Mouse (Mus musculus) liver, embryonic 14.5 days (tissue): ENCODE results near the gene Rgs10. TPM values are rescaled to one million over a fixed set of nuclear protein-coding genes. Genes with fewer than 3 reads are reported as not detected.

Source experiments
- ATAC-seq: fragments of 200-750 bp; cut with Nextera tagmentation; 2 replicates; pipeline ENCODE4 v1.8.0; 2017; ENCODE audit warnings: moderate number of reproducible peaks, mild to moderate bottlenecking, moderate library complexity; ENCODE audit not compliant: insufficient read depth
- DNase-seq, 3 experiments: peaks; one replicate each; pipeline ENCODE4 v3.0.0-alpha.2; 2012 to 2013; ENCODE audit warnings: low read depth in 3 of 3, low spot score in 3 of 3
- H3K27ac ChIP-seq: fragments of 300-500 bp; sonication (generic); 2 replicates; pipeline ENCODE4 v1.5.1; 2014; ENCODE audit warnings: moderate library complexity, mild to moderate bottlenecking, control low read depth, inconsistent platforms
- H3K27me3 ChIP-seq: fragments of 300-500 bp; sonication (generic); 2 replicates; pipeline ENCODE4 v1.6.1; 2014; ENCODE audit warnings: mild to moderate bottlenecking, low read length, moderate library complexity; ENCODE audit not compliant: control insufficient read depth, insufficient read depth
- H3K36me3 ChIP-seq: fragments of 300-500 bp; sonication (generic); replicated peaks from 2 replicates; pipeline ENCODE4 v1.6.1; 2014; ENCODE audit warnings: low read depth; ENCODE audit not compliant: control insufficient read depth, insufficient read depth
- H3K4me1 ChIP-seq, 2 experiments: fragments of 200-500 bp in 1 of 2; fragments of 300-500 bp in 1 of 2; sonication (generic) in 1 of 2; replicated peaks; 2 replicates each; pipeline ENCODE4 v1.6.1; 2012 to 2014; ENCODE audit warnings: antibody characterized with exemption in 1 of 2, inconsistent platforms in 1 of 2, low read length in 1 of 2; ENCODE audit not compliant: control insufficient read depth in 2 of 2, insufficient read depth in 2 of 2
- H3K4me2 ChIP-seq: fragments of 300-500 bp; sonication (generic); 2 replicates; pipeline ENCODE4 v1.6.1; 2014; ENCODE audit warnings: low read depth, mild to moderate bottlenecking, control low read depth, moderate library complexity
- H3K4me3 ChIP-seq, 2 experiments: fragments of 200-500 bp in 1 of 2; fragments of 300-500 bp in 1 of 2; sonication (generic) in 1 of 2; 2 replicates each; pipeline ENCODE4 v1.5.1; 2012 to 2014; ENCODE audit warnings: low read depth in 2 of 2, low read length in 2 of 2, mild to moderate bottlenecking in 2 of 2, control low read depth in 1 of 2, inconsistent platforms in 1 of 2, moderate library complexity in 1 of 2; ENCODE audit not compliant: insufficient read depth in 1 of 2
- H3K9ac ChIP-seq: fragments of 300-500 bp; sonication (generic); replicated peaks from 2 replicates; pipeline ENCODE4 v1.6.1; 2014; ENCODE audit warnings: mild to moderate bottlenecking, control low read depth, moderate library complexity
- H3K9me3 ChIP-seq: fragments of 300-500 bp; sonication (generic); 2 replicates; pipeline ENCODE4 v1.6.1; 2016; ENCODE audit warnings: low read length, mixed read lengths; ENCODE audit not compliant: control insufficient read depth
- CTCF ChIP-seq: IDR thresholded peaks from 2 replicates; pipeline ENCODE4 v1.5.1; 2016; ENCODE audit warnings: antibody characterized with exemption, low read depth, control low read depth
- EP300 ChIP-seq: IDR thresholded peaks from 2 replicates; pipeline ENCODE4 v1.6.1; 2016; ENCODE audit warnings: antibody characterized with exemption, low read depth
- WGBS: fragments of 180-500 bp; shearing (Covaris S2); extraction: QIAGEN DNeasy Blood & Tissue Kit; methylation state at CpG from one replicate; pipeline ENCODE4 v1.1.7; 2014; ENCODE audit not compliant: insufficient replicate concordance; 5-methylcytosine and 5-hydroxymethylcytosine counted together
- polyA plus RNA-seq, 2 experiments: library from polyadenylated mRNA; depleted of rRNA in 1 of 2; stranded (reverse) in 1 of 2; unstranded in 1 of 2; fragments of >200 nt; fragmentation: Nextera tagmentation in 1 of 2; extraction: Ambion mirVana in 1 of 2; gene quantifications; 2 replicates each; pipeline versions ENCODE4 v1.2.1 to v1.2.3; 2012 to 2014

Rgs10 gene
- polyA plus RNA-seq, 2 experiments: 36.3 to 45.8 TPM

DNA sequence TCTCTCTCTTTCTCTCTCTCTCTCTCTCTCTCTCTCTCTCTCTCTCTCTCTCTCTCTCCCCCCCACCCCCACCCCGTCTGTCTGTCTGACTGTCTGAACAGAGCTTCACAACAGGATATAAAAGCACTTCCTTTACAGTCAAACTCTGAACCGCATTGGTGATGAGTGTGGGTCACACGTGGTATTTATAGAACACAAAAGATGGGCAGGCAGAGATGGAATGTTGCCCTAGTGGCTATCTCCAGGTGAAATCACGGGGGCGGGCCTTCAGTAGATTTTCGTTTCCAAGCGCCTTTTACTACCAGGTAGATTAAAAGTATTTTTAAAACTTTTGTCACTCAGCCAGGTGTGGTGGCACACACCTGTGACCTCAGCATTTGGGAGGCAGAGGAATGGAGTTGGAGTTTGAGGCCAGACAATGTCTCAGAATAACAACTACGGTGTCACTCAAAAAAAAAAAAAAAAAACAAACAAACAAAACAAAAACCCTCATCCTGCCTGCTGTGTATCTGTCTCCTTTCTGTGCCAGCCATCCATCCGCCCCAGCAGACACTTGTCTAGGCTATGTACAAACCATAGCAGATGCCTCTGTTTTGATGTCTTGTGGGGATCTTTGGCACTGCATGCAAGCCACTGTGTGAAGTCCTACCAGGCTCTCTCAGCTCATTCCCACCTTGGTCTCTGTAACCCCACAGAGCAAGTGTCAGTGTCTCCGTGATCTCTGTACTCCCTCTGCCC lies 34.7 kb downstream of the Rgs10 start:
- no peak for DNase-seq
- H3K4me2 ChIP-seq: no peak overlapping the region
- H3K9ac ChIP-seq: no peak overlapping the region
- WGBS: 45% methylated on average over 10 of the region's 10 CpGs
- ATAC-seq: no peak
- no peak overlapping the region for H3K27ac ChIP-seq
- peaks cover under 1 to 26% of the 10 kb centered on the region in 2 experiments; a peak in 3 of 4 replicates for H3K4me1 ChIP-seq
- no peaks in the 10 kb centered on the region for H3K36me3 ChIP-seq
- no peak overlapping the region for H3K4me3 ChIP-seq
- no peaks in the 10 kb centered on the region for H3K27me3 ChIP-seq
- no peak for TF ChIP-seq CTCF
- no peak for TF ChIP-seq EP300
- H3K9me3 ChIP-seq: no peaks in the 10 kb centered on the region

DNA sequence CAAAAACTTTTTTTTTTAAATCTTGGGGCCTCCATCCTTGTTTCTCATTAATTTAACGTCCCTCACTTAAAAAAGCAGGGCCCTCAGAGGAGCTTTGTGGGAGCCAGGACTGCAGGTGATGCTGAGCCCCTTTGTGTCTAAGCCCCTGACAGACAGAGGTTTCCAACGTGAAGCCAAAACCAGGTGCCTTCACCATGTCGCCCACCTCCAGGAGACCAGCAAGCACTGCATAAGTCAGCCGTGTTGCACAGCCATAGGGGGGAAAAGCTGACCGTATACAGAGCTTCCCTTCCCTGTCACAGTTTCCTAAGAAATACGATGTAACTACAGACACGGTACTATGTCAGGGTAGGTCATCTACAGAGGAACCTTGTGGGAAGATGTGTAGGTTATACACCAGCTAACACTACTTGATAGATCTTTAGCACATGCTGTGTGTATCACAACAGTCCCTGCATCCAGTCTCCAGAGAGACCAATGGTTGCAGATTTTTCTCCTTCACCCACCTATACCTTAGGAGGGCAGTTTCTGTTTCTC lies 35.3 kb downstream of the Rgs10 start:
- WGBS: 50% methylated on average over 7 of the region's 7 CpGs
- Histone ChIP-seq H3K36me3 (no peaks in the 10 kb centered on the region), H3K27me3 (no peaks in the 10 kb centered on the region), H3K4me1 (peaks cover 0 to 21% of the 10 kb centered on the region in 2 experiments; a peak in 2 of 4 replicates), H3K27ac (no peak overlapping the region), H3K9ac (no peak overlapping the region), H3K9me3 (no peaks in the 10 kb centered on the region), H3K4me3 (no peak overlapping the region), H3K4me2 (no peak overlapping the region)
- ATAC-seq (no peak), DNase-seq (no peak)
- TF ChIP-seq CTCF: no peak
- no peak for TF ChIP-seq EP300

DNA sequence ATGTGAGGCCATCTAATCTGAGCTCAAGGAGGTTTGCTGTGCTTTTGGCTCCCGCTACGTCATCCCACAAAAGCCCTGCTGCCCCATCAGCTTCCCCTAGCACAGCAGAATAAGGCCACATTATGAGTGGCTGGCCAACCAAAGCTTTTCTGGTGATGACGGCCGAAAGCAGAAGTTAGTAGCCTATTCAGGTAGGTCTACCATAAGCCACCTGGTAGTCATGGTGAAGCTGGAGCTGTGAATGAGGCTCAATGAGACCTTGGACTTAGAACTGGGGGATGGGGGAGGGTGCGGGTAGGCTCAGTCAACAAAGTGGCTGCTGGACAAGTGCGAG lies 36.1 kb downstream of the Rgs10 start:
- no peak overlapping the region for H3K27ac ChIP-seq
- no peak for TF ChIP-seq CTCF
- no peak for TF ChIP-seq EP300
- no peaks in the 10 kb centered on the region for H3K9me3 ChIP-seq
- WGBS: 75% methylated on average over 6 of the region's 6 CpGs
- no peaks in the 10 kb centered on the region for H3K27me3 ChIP-seq
- H3K4me3 ChIP-seq: no peak overlapping the region
- H3K9ac ChIP-seq: no peak overlapping the region
- ATAC-seq (no peak), DNase-seq (no peak)
- peaks cover 0 to 21% of the 10 kb centered on the region in 2 experiments; a peak in 2 of 4 replicates for H3K4me1 ChIP-seq
- no peaks in the 10 kb centered on the region for H3K36me3 ChIP-seq
- no peak overlapping the region for H3K4me2 ChIP-seq

DNA sequence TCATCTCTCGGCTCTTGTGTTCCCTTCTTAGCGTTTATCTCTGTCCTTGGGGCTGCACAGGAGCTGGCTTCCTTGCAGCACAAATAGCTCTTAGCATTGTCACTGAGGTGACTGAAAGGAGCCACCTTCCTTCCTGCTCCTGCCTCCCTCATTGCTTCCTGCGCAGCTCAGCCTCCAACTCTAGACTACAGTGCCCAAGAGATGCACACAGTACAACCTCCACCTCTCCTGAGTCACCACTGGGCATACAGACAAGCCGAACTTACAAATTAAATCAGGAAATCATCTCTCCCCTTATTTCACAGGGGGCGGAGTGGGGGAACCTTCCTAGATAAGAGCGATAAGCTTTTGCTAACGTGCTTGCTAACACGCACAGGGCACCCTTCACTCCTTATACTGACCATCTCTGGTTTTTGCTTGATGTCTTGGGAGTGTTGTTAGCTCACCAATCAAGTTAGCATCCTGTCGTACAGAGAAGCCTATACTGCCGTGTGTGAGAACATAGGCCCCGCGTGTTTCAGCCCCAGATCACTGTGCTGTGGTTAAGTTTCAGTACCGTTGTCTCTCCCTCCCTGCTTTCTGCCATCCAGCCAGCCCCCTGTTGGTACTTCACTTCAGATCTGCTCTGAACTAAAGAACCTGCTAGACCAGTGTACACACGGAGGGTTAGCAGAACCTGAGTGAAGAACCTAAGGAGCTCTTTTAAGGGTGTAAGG lies 36.6 kb downstream of the Rgs10 start:
- Histone ChIP-seq H3K36me3 (no peaks in the 10 kb centered on the region), H3K4me1 (peaks cover 0 to 21% of the 10 kb centered on the region in 2 experiments; a peak in 2 of 4 replicates), H3K27me3 (no peaks in the 10 kb centered on the region), H3K27ac (no peak overlapping the region), H3K9ac (no peak overlapping the region), H3K9me3 (no peaks in the 10 kb centered on the region), H3K4me3 (no peak overlapping the region), H3K4me2 (no peak overlapping the region)
- WGBS: 43% methylated on average over 14 of the region's 14 CpGs
- ATAC-seq: no peak
- TF ChIP-seq EP300: no peak
- no peak for TF ChIP-seq CTCF
- no peak for DNase-seq

DNA sequence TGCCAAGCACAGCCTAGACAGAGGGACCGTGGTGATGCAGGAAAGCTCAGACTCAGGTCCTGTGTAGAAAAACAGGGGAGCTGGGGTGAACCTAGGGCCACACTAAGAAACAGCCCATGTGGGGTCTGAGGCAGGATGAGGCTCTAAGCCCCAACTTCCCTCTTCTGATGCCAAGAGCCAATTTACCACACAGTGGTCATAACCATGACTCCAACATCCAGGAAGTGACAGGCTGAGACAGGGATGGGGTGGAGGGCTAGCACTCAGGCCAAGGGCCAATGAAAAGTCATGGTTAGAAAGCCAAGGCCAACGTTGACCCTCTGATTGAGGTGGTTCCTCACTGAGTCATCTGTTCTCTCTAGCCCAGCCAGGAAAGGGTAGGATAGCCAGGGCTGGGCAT lies 37.6 kb downstream of the Rgs10 start:
- ATAC-seq: no peak
- Histone ChIP-seq H3K4me3 (no peak overlapping the region), H3K27ac (no peak overlapping the region), H3K4me2 (no peak overlapping the region), H3K4me1 (peaks cover 0 to 21% of the 10 kb centered on the region in 2 experiments; a peak in 2 of 4 replicates), H3K9me3 (no peaks in the 10 kb centered on the region), H3K9ac (no peak overlapping the region), H3K27me3 (no peaks in the 10 kb centered on the region), H3K36me3 (no peaks in the 10 kb centered on the region)
- TF ChIP-seq CTCF (no peak), EP300 (no peak)
- 35% methylated on average over 2 of the region's 2 CpGs for WGBS
- DNase-seq: no peak
